Mouse (Mus musculus): ENCODE measurements around the gene Ttyh2.

The Ttyh2 gene

DNA sequence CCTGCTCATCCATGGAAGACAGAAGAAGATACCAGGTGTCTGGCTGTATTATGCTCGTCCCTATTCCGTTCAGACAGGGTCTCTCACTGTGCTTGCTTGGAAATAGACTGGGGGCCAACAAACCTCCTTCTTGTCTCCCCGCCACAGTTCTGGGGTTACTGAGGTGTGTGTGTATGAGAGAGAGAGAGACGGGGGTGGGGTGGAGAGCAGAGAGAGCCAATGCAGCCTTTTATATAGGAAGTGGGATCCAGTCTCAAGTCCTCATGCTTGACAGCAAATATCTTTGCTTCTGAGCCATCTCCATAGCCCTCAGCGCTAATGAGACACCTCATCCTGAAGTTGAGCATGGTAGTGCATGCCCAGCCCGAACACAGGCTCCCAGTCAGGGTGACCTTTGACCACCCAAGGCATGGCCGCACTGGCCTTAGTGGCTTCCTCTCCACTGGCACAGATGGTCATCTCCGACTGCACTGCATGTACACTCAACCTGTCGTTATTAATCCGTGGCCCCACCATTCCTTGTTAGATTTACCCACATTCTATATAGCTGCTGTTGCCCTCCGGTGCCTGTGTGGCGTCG, 7.2 kb downstream of the Ttyh2 start:
- no peak for DNase-seq (ENCODE audit: low spot score)

DNA sequence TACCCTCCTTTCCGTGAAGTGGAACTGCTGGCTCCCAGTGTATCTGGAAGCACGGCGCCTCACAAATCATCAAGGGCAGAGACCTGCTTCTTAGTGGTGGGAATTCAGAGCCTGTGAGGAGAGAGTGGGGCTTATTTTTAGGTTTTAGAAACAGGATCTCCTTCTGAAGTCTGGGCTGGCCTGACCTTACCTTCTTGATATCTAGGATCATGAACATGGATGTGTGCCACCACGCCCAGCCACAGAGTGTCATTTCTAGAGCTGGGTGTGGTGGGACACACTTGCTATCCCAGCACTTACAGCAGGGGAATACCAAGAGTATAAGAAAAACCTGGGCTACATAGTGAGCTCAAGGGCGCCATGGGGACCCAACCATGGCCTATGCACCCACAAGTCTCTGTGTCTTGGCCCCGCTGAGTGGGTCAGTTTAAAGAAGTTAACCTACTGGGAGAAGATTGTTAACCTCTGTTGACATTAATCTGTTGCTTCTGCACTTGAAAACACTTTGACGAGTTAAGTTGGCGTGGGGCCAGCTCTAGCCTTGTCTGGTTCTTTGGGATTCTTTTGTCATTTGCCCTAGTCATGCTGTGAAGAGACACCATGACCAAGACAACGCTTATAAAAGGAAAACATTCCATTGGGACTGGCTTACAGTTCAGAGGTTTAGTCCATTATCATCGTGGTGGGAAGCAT, 7.9 kb downstream of the Ttyh2 start:
- no peak for DNase-seq (ENCODE audit: low spot score)

DNA sequence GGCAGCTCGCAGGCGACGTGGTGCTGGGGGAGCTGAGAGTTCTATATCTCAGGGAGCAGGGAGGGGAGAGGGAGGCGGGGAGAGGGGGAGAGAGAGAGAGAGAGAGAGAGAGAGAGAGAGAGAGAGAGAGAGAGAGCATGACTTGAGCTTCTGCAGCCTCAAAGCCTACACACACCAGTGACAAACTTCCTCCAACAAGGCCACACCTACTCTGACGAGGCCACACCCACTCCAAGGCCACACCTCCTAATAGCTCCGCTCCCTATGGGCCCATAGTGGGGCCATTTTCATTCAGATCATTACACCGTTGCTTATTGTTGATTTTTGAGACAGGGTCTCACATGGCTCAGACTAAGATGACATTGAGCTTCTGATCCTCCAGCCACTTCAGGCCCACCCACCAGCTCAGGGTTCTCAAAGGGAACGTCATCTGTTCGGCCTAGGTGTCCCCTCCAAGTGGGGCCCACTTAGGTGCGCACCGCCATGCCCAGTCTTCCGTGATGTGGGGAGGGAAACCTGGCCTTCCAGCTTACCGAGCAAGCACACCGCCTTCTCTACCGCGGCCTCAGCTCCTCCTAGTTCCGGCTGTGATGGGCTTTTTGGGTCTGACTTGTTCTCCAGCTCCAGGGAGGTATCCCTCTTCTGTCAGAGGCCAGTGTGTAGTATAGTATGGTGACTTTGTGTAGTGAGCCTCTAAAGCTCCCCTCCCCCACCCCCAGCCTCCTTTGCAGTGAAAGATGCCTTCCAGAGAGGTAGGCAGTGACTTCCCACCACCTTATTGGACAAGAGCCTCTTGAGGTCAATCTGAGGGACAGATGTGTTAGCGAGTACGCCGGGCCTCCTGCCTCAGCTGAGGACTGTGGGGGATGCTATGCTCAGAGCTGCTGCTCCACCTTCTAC, 8.7 kb downstream of the Ttyh2 start:
- DNase-seq (ENCODE audit: low spot score) = no peak

DNA sequence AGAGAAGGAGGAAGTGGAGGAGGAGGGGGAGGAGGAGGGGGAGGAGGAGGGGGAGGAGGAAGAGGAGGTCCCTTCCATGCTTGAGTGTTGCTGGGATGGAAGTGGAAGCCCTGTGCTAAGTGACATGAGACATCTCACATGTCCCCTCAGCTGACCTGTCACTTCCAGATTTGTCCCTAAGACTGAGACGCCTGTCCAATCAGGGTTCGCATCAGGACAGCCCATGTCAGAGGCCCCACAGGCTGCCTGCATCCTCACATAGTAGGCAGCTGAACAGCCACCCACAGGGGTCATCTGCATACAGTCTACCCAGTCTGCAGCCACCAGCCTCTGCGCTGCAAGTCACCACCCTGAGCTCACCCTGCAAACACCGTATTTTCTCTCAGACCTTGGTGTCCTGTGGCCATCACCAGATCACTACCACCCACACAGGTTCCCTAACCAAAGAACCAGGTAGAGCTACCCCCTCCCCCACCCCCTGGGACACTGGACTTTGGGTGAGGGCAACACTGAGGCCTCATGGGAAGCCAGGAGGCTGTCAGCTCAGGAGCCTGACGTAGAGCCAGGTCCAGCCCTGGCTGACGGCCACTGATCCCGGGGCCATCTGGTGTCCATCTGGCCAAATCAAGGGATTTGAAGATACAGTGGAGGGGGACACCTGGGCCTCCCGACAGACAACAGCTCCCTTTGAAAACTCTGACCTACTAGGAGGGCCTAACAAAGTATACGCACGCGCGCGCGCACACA, 9.6 kb downstream of the Ttyh2 start:
- peak; percentile 65 for DNase-seq (ENCODE audit: low spot score)

DNA sequence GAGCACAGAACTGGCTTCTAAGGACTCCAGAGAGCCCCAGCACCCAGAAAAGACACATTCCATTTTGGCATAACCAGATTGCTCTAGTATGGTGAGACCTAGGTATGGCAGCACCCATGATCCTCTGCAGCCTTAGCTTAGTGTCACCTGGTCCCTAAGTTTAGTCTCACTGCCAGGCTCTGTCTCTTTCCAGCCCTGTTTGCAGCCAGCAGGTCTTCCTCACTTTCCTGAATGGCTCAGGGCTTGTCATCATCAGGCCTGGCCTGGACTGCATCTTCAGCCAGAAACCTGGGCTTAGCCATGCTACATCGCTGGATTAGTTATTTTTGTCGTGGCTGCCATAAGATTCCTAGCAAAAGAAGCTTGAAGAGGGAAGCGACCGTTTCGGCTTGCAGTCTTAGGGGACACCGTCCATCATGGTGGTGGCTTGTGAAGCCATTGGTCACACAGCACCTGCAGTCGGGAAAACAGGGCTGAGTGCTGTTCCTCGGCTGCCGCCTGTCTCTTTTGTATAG, 10.4 kb downstream of the Ttyh2 start:
- DNase-seq (ENCODE audit: low spot score) = no peak

DNA sequence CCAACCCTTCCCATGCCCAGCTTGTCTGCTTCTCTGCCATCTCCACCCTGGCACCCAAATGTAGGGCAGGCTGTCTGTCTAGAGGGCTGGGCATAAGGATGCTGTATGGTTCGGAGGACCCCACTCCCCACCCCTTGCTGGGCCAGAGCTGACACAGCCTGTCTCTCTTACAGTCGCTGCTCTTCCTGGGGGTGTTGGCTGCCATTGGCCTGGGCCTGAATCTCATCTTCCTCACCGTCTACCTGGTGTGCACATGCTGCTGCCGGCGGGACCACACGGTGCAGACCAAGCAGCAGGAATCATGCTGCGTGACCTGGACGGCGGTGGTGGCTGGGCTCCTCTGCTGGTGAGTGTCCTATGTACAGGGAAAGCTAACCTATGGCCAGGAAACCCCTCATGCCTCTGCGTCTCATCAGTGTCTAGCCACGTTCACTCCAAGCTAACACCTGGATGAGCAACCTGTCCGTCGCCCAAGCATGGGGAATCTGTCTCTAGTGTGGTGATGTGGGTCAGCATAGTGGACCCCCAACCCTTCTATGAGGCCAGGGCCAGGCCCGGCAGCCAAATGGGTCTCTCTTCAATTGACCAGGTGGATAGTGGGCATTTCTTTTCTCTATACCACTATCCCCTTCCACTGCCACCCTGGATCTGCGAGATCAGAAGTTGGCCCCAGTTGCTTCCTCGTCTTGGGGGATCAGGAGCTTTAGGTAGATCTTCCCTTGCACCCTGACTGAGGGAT, 11.2 kb downstream of the Ttyh2 start:
- DNase-seq (ENCODE audit: low spot score) = no peak

DNA sequence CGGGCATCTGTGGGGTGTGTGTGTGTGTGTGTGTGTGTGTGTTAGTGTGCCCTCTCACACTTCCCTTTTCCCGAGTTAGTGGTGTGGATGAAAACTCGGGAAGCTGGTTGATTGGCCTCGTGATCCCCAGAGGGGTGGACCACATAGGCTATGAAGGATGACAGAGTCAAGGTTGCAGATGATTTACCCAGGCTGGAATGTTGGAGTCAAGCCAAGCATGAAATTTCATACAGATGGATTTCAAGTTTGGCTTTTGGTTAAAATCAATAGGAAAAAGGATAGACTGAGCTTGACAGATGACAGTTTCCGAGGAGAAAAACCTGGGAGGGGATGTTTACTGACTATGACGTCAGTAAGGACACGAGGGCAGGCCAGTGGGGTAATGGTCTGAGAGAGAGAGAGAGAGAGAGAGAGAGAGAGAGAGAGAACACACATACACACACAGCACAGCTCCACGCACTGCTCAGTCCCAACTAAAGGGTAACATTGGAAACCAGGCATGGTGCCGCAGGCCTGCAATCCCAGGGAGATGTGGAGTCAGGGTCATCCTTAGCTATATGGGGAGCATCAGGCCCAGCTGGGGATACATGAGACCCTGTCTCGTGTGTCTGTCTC, 12.4 kb downstream of the Ttyh2 start:
- no peak for DNase-seq (ENCODE audit: low spot score)

DNA sequence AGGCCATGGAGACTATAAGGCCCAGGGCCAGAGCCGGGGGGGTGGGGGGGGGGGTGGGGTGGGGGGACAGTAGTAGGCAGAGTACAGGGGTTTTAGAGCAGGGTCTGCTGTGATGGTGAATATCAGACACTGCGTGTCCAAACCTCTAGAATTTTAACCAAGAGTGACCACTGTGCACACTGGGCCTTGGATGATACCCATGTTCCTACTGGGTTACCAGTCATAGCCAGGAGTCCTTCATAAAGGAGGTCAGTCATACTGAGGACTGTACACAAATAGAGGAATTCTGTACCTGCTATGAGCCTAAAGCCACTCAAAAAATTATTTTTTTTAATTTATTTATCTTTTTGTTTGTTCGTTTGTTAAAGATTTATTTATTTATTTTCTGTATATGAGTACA, 13.5 kb downstream of the Ttyh2 start:
- DNase-seq (ENCODE audit: low spot score) = no peak

DNA sequence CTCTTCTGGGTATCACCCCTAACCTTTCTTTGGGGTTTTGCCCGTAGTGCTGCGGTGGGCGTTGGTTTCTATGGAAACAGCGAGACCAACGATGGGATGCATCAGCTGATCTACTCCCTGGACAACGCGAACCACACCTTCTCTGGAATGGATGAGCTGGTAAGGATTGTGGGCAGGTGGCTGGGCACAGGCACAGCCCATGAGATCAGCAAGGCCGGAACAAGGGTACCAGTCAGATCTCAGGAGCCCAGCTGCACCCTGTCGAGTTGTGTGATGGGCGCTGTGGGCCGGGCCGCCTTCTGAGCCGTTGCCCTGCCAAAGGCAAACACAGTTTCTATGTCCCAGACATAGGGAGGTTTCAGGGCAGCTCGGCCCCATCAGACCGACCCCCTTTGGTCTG, 15.0 kb downstream of the Ttyh2 start:
- DNase-seq (ENCODE audit: low spot score) = no peak

DNA sequence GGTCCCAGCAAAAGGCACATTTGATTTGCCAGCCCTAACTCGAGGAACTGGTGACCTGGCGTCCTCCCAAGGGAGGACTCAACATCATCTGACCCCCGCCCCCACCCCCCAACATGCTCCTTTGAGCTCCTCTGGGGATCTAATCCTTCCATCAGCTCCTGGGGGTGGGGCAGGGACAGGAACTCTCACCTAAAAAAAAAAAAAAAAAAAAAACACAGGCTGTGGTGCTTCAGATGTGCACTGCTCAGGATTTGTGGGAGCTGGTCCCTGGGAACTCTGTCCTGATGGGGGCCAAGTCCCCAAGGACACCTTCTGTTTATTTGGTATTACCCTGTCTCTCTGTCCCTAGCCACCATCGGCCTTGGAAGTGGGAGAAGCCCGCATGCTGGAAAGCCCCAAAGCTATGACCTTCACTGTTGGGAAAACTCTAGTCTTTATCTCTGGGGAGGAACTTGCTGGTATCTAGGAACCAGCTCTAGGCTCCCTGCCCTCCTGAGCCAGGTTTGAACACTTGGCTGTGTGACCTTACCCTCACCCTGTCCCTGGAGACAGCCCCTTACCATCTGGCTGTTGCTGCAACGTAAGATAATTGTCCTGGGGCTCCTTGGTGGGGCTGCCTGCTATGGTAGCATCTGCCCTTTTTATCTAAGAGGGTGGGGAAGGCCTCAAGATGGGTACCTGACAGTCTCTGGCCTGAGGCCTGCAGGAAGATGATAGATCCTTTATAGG, 16.4 kb downstream of the Ttyh2 start:
- DNase-seq (ENCODE audit: low spot score) = no peak

DNA sequence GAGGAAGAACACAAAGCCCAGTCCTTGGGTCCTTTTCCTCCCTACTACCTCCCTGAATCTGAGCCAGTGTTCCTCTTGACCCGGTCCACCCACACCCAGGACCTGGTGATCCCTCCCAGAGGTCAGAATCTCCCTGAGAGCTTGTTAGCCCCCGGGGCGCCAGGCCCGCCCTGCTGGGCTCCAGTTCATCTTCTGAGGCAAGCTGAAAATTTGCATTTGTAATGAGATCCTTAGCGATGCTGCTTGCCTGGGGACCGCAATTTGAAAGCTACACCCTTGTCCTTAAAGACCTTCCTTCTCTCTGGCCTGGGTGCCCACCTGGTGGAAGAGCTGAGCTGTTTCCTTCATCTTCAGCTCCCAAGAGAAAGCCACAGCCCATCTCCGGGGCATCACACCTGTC, 17.4 kb downstream of the Ttyh2 start:
- no peak for DNase-seq (ENCODE audit: low spot score)

DNA sequence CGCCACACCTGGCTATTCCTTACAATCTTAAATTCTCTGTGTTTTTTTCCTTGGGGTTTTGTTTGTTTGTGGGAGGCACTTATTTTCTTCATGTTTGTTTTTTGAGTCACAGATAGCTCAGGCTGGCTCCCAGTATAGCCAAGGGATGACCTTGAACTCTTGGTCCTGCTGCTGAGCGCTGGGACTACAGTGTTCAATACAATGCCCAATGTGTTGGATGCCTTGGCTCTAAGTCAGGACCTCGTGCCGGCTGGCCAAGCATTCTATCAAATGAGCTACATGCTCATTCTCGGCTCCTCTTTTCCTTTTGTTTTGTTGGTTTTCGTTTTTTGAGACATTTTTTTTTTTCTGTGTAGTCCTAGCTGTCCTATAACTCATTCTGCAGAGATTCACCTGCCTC, 18.2 kb downstream of the Ttyh2 start:
- no peak for DNase-seq (ENCODE audit: low spot score)

DNA sequence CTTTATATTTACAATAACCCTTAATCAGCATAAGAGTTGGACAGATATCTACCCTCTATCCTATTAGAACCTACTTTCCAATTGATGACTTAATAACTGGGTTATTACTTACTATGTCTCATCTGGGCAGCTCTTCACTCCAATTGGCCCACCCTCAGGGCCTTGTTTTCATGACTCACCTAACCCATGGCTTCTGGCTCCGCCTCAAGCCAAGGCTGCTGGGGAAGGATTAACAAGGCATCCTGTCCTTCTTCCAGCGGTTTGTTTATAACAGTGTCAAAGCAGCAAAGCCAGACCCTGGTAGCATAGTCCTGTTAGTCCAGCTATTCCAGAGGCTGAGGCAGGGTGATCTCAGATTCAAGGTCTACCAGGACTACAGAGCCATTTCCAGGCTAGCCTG, 19.2 kb downstream of the Ttyh2 start:
- DNase-seq (ENCODE audit: low spot score) = no peak

DNA sequence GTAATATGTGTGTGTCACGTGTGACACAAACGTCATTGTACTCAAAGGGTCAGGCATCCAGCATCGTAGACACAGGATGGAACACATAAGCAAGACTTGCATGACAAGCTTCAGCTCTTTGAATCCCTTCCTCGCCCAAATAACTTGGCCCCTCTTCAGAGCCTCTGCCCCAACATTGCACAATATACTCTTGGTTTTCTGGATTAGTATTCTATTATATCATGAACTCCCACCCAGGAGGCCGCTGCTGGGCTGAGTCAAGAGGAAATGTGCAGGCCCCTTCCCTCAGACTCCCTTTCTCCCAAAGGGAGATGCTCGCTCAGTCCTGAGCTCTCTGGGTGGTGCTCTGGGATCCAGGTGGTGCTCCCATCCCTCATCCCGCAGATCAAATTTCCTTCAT, 23.3 kb downstream of the Ttyh2 start:
- DNase-seq (ENCODE audit: low spot score) = no peak

DNA sequence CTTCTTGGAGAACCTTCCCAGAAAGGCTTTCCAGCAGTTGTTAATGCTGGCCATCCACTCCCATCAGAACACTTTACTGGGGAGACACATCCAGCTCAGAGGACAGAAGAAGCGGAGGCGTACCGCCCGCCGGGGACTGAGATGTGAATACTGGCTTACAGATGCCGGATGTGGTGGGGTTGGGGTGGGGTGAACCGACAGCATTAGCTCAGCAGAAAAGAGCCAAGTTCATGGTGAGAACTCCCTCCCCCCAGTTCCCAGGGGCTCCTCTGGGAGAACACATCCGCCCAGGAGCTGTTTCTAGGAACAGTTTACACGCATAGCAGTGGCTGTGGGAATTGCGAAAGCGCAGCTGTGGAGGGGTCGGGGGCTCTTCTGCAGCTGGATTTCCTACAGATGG, 24.3 kb downstream of the Ttyh2 start:
- no peak for DNase-seq (ENCODE audit: low spot score)

DNA sequence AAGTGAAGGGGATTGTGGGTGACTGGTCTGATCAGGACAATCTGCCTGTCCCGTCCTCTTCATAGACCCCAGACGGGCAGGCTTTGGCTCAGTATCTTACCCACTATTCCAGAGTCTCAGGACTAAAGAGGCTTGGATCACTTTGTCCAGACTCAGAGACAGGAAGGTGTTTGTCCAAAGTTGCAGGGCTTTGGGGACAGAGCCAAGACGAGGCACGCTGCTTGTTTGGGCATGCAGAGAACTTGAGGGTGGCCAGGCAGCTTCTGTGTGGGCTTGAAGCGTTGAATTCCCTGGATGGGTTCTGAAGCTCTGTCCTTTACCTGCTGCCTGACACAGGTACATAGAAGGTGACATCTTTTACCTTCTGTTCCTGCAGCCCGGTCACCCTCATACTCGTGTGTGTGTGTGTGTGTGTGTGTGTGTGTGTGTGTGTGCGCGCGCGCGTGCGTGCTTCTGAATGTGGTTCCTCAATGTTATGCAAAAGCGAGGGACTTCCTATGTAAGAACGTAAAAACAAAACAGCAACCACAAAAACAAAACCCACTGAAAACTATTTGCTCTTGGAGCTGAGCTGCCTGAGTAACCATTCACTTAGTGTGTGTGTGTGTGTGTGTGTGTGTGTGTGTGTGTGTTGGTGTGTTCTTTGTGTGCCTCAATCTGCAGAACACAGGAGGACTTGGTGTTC, 27.2 kb downstream of the Ttyh2 start:
- DNase-seq (ENCODE audit: low spot score) = no peak

DNA sequence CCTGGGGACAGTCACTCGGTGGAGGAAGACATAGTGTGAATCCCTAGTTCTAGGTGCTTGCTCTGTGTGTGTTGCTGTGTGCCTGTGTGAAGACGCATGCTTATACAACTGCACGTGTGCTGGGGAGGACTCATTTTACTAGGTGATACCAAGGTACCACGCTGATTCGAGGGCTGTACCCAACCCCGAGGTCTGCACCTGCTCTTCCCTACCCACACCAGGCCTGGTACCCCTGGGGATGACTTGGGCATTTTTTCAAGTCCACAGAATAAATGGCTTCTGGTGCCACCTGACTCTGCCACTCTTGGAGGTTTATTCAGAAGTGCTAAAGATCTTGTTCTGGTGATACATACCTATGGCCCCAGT, 27.7 kb downstream of the Ttyh2 start:
- no peak for DNase-seq (ENCODE audit: low spot score)

DNA sequence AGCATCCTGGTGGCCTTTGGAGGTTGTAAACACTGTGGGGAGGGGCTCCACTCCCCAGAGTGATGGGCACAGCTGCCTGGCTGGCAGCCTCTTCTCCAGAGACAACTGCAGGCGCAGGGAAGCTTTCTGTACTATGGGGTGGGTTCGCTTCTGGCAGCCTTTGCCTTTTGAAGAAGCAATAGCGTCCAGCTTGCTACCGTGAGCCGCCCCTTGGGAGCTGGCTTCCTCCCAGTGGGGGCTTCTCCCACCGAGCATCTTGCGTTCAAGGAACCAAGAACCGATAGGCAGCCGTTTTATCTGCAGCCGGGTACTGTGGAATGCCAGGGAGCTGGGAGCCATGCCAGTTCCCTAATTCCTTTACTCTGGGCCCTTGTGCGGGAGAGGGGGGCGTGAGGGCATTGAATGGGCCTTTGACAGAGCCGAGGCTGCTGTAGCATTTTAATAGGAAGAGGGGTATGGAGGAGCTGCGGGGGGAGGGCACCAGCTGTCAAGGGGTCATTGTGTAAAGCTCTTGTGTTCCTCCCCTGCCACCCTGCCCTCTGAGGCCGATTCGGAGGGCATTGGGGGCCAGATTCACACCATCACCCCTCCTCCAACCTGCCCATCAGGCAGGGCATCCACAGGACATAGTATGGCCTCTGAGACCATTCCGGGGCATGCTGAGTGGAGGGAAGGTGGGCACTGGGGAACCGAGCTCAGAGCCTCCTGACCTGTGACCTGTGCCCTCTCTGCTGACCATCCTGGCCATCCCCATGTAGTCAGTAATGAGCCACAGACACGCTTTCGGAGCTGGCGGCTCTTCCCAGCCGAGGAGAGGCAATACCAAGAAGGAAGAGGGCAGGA, 29.1 kb downstream of the Ttyh2 start:
- no peak for DNase-seq (ENCODE audit: low spot score)

DNA sequence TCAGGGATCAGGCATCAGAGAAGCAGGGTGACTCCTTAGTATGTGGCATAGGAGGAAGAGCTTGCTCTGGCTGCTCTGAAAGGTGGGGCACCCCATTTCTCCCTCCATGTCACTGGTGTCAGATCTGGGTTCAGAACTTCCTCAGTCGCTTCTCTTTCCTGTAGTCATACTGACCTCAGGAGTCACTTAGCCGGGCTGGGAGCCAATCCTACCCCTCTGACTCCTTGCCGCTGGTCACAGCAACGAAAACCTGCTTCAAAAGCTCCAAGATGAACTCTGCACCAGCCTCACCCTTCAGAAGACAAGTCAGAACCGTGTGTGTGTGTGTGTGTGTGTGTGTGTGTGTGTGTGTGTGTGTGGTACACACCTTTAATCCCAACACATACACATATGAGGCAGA, 31.1 kb downstream of the Ttyh2 start:
- no peak for DNase-seq (ENCODE audit: low spot score)

Data from retina, embryonic 14.5 days (tissue).